Mouse (Mus musculus): ENCODE results near the gene Fbxo39. TPM values are rescaled to one million over a fixed set of nuclear protein-coding genes. Genes with fewer than 3 reads are reported as not detected.

Fbxo39 gene
- polyA plus RNA-seq, 1 experiment from 2014 or later, result not detected

- Histone ChIP-seq H3K4me3 (ENCODE audit: inconsistent target) (no peak overlapping the region), H3K79me2 (ENCODE audit: inconsistent target) (no peaks in the 10 kb centered on the region), H3K36me3 (ENCODE audit: inconsistent target) (no peaks in the 10 kb centered on the region), H3K27ac (no peak overlapping the region)
- WGBS (ENCODE audit: missing documents), result 85% methylated on average over 3 of the region's 3 CpGs
Measured at GRCm38 (mm10) chr11:72287543-72287942, 26.7 kb upstream of the Fbxo39 start.

- Histone ChIP-seq H3K27ac (no peak overlapping the region), H3K4me3 (ENCODE audit: inconsistent target) (no peak overlapping the region), H3K79me2 (ENCODE audit: inconsistent target) (no peaks in the 10 kb centered on the region), H3K36me3 (ENCODE audit: inconsistent target) (no peaks in the 10 kb centered on the region)
- WGBS (ENCODE audit: missing documents), result 95% methylated on average over 2 of the region's 2 CpGs
Measured at GRCm38 (mm10) chr11:72293116-72293515, 21.1 kb upstream of the Fbxo39 start.

GRCm38 (mm10) chr11:72301334-72301733 is 12.9 kb upstream of the Fbxo39 start, which contains the start of gene Xaf1:
TSS of gene Xaf1 (plus strand) at chr11:72301629.
- under 1% methylated on average over 6 of the region's 6 CpGs for WGBS (ENCODE audit: missing documents)
- peak within 1 kb of the TSS; percentile 88 for H3K27ac ChIP-seq
- peaks cover 35% of the 10 kb centered on the region for H3K36me3 ChIP-seq (ENCODE audit: inconsistent target)
- H3K4me3 ChIP-seq (ENCODE audit: inconsistent target), result peak within 1 kb of the TSS; percentile 98
- peaks cover 50% of the 10 kb centered on the region for H3K79me2 ChIP-seq (ENCODE audit: inconsistent target)

- 63% methylated on average over 7 of the region's 7 CpGs for WGBS (ENCODE audit: missing documents)
- H3K36me3 ChIP-seq (ENCODE audit: inconsistent target), result peaks cover 44% of the 10 kb centered on the region
- H3K27ac ChIP-seq, result peak overlapping the region; percentile 88
- peak overlapping the region; percentile 98 for H3K4me3 ChIP-seq (ENCODE audit: inconsistent target)
- H3K79me2 ChIP-seq (ENCODE audit: inconsistent target), result peaks cover 52% of the 10 kb centered on the region
Measured at GRCm38 (mm10) chr11:72302230-72302629, 12.0 kb upstream of the Fbxo39 start.

- no peak overlapping the region for H3K4me3 ChIP-seq (ENCODE audit: inconsistent target)
- peaks cover 41% of the 10 kb centered on the region for H3K79me2 ChIP-seq (ENCODE audit: inconsistent target)
- H3K27ac ChIP-seq, result no peak overlapping the region
- peaks cover 89% of the 10 kb centered on the region for H3K36me3 ChIP-seq (ENCODE audit: inconsistent target)
- 98% methylated on average over 5 of the region's 5 CpGs for WGBS (ENCODE audit: missing documents)
Measured at GRCm38 (mm10) chr11:72307461-72307860, 6.8 kb upstream of the Fbxo39 start.

- Histone ChIP-seq H3K27ac (no peak overlapping the region), H3K4me3 (ENCODE audit: inconsistent target) (no peak overlapping the region), H3K36me3 (ENCODE audit: inconsistent target) (peaks cover 77% of the 10 kb centered on the region), H3K79me2 (ENCODE audit: inconsistent target) (peaks cover 26% of the 10 kb centered on the region)
- 97% methylated on average over 2 of the region's 2 CpGs for WGBS (ENCODE audit: missing documents)
Measured at GRCm38 (mm10) chr11:72308982-72309381, 5.3 kb upstream of the Fbxo39 start.

- H3K4me3 ChIP-seq (ENCODE audit: inconsistent target), result no peak overlapping the region
- H3K79me2 ChIP-seq (ENCODE audit: inconsistent target), result peaks cover 11% of the 10 kb centered on the region; the same call in 1 of the 2 replicates
- peaks cover 62% of the 10 kb centered on the region for H3K36me3 ChIP-seq (ENCODE audit: inconsistent target)
- no peak overlapping the region for H3K27ac ChIP-seq
- 97% methylated on average over 4 of the region's 4 CpGs for WGBS (ENCODE audit: missing documents)
Measured at GRCm38 (mm10) chr11:72310491-72310890, 3.8 kb upstream of the Fbxo39 start.

- WGBS (ENCODE audit: missing documents), result 95% methylated on average over 10 of the region's 10 CpGs
- H3K4me3 ChIP-seq (ENCODE audit: inconsistent target), result no peak overlapping the region
- H3K36me3 ChIP-seq (ENCODE audit: inconsistent target), result peaks cover 52% of the 10 kb centered on the region
- H3K79me2 ChIP-seq (ENCODE audit: inconsistent target), result peaks cover 1% of the 10 kb centered on the region; the same call in 1 of the 2 replicates
- no peak overlapping the region for H3K27ac ChIP-seq
Measured at GRCm38 (mm10) chr11:72311355-72312001, 2.8 kb upstream of the Fbxo39 start.

- H3K36me3 ChIP-seq (ENCODE audit: inconsistent target), result no peaks in the 10 kb centered on the region
- 91% methylated on average over 4 of the region's 5 CpGs for WGBS (ENCODE audit: missing documents)
- H3K27ac ChIP-seq, result no peak overlapping the region
- H3K4me3 ChIP-seq (ENCODE audit: inconsistent target), result no peak overlapping the region
- H3K79me2 ChIP-seq (ENCODE audit: inconsistent target), result no peaks in the 10 kb centered on the region
Measured at GRCm38 (mm10) chr11:72318026-72318425, 3.8 kb downstream of the Fbxo39 start.

GRCm38 (mm10) chr11:72324431-72324830 is 10.2 kb downstream of the Fbxo39 start:
- Histone ChIP-seq H3K4me3 (ENCODE audit: inconsistent target) (no peak overlapping the region), H3K27ac (no peak overlapping the region), H3K79me2 (ENCODE audit: inconsistent target) (no peaks in the 10 kb centered on the region), H3K36me3 (ENCODE audit: inconsistent target) (no peaks in the 10 kb centered on the region)
- 74% methylated on average over 3 of the region's 3 CpGs for WGBS (ENCODE audit: missing documents)

- Histone ChIP-seq H3K27ac (no peak overlapping the region), H3K79me2 (ENCODE audit: inconsistent target) (no peaks in the 10 kb centered on the region), H3K4me3 (ENCODE audit: inconsistent target) (no peak overlapping the region), H3K36me3 (ENCODE audit: inconsistent target) (no peaks in the 10 kb centered on the region)
- 71% methylated on average over 4 of the region's 4 CpGs for WGBS (ENCODE audit: missing documents)
Measured at GRCm38 (mm10) chr11:72325701-72326100, 11.5 kb downstream of the Fbxo39 start.

GRCm38 (mm10) chr11:72332951-72333667 is 18.9 kb downstream of the Fbxo39 start:
- Histone ChIP-seq H3K4me3 (ENCODE audit: inconsistent target) (no peak overlapping the region), H3K27ac (no peak overlapping the region), H3K36me3 (ENCODE audit: inconsistent target) (no peaks in the 10 kb centered on the region), H3K79me2 (ENCODE audit: inconsistent target) (no peaks in the 10 kb centered on the region)
- WGBS (ENCODE audit: missing documents), result 77% methylated on average over 9 of the region's 9 CpGs

GRCm38 (mm10) chr11:72334653-72335052 is 20.4 kb downstream of the Fbxo39 start:
- Histone ChIP-seq H3K36me3 (ENCODE audit: inconsistent target) (no peaks in the 10 kb centered on the region), H3K27ac (no peak overlapping the region), H3K79me2 (ENCODE audit: inconsistent target) (no peaks in the 10 kb centered on the region), H3K4me3 (ENCODE audit: inconsistent target) (no peak overlapping the region)
- WGBS (ENCODE audit: missing documents), result 85% methylated on average over 4 of the region's 4 CpGs

GRCm38 (mm10) chr11:72336726-72337125 is 22.5 kb downstream of the Fbxo39 start:
- Histone ChIP-seq H3K79me2 (ENCODE audit: inconsistent target) (no peaks in the 10 kb centered on the region), H3K36me3 (ENCODE audit: inconsistent target) (no peaks in the 10 kb centered on the region), H3K4me3 (ENCODE audit: inconsistent target) (no peak overlapping the region), H3K27ac (no peak overlapping the region)
- WGBS (ENCODE audit: missing documents), result 45% methylated on average over 8 of the region's 8 CpGs

- H3K36me3 ChIP-seq (ENCODE audit: inconsistent target), result no peaks in the 10 kb centered on the region
- H3K79me2 ChIP-seq (ENCODE audit: inconsistent target), result no peaks in the 10 kb centered on the region
- no peak overlapping the region for H3K4me3 ChIP-seq (ENCODE audit: inconsistent target)
- H3K27ac ChIP-seq, result no peak overlapping the region
- 89% methylated on average over 5 of the region's 5 CpGs for WGBS (ENCODE audit: missing documents)
Measured at GRCm38 (mm10) chr11:72338437-72338871, 24.2 kb downstream of the Fbxo39 start.

Measured in macrophage (primary cell).